8 mouse cellular contexts compared by ENCODE assay signal in genomic region chr2:32599409-32599808, GRCm38 (mm10). TPM values are rescaled to one million over a fixed set of nuclear protein-coding genes. Genes with fewer than 3 reads are reported as not detected.
A peak's percentile ranks its signal among the peaks of the same experiment; 100 is the strongest.
DNase-seq lines count a peak whose midpoint lies in the region; ATAC-seq and TF ChIP-seq lines count a peak whose summit lies in the region.

Gene St6galnac6 (plus strand): TSS chr2:32599709.

- peaks cover 62% of the 10 kb centered on the region for H3K4me1 ChIP-seq in cerebellum, adult 2 months (ENCODE audit: control insufficient read depth, insufficient read depth, low read length)
- H3K4me1 ChIP-seq in spleen, adult 2 months (ENCODE audit: control insufficient read depth, insufficient read depth, insufficient read length): peaks cover 4% of the 10 kb centered on the region; the same call in 1 of the 2 replicates
- H3K4me1 ChIP-seq in liver, embryonic 13.5 days (replicated peaks): peaks cover 24% of the 10 kb centered on the region

- no peak for TF ChIP-seq CTCF in cerebellum, adult 2 months (IDR thresholded peaks at IDR 0.05; ENCODE audit: borderline replicate concordance, insufficient read depth, low read depth, low read length)
- no peak for TF ChIP-seq CTCF in spleen, adult 2 months (IDR thresholded peaks at IDR 0.05; ENCODE audit: extremely low read depth, insufficient read depth, insufficient read length, insufficient replicate concordance)

- H3K36me3 ChIP-seq in spleen, adult 2 months (ENCODE audit: control insufficient read depth, insufficient read depth, low read length): peaks cover 21% of the 10 kb centered on the region
- peaks cover 18% of the 10 kb centered on the region; the same call in 1 of the 2 replicates for H3K36me3 ChIP-seq in liver, embryonic 13.5 days

- no peak for DNase-seq in cerebellum, adult 2 months
- no peak for DNase-seq in cerebellum, postnatal 25 days
- no peak for DNase-seq in spleen, adult 2 months (ENCODE audit: low read depth in 1 of 2, low spot score in 2 of 2)
- DNase-seq in spleen, adult 18-20 months: no peak
- DNase-seq in heart, postnatal 25 days (ENCODE audit: low spot score): no peak
- no peak for DNase-seq in liver, embryonic 13.5 days
- no peak for DNase-seq in frontal cortex, postnatal 25 days (ENCODE audit: low spot score in 2 of 2)
- no peak for DNase-seq in kidney, postnatal 10 days

- ATAC-seq in liver, embryonic 13.5 days (ENCODE audit: low read depth): no peak

- H3K27me3 ChIP-seq in cerebellum, adult 2 months (ENCODE audit: control insufficient read depth, insufficient read depth, low read length): no peaks in the 10 kb centered on the region
- no peaks in the 10 kb centered on the region for H3K27me3 ChIP-seq in spleen, adult 2 months (ENCODE audit: control insufficient read depth, insufficient read depth, low read length)
- H3K27me3 ChIP-seq in liver, embryonic 13.5 days: no peaks in the 10 kb centered on the region

- 77% methylated on average over 3 of the region's 3 CpGs for WGBS in cerebellum, adult 2 months
- 88% methylated on average over 3 of the region's 3 CpGs for WGBS in spleen, adult 2 months
- WGBS in liver, embryonic 13.5 days (ENCODE audit: insufficient replicate concordance): 80% methylated on average over 3 of the region's 3 CpGs

- no peak within 1 kb of the TSS for H3K9ac ChIP-seq in liver, embryonic 13.5 days

- TF ChIP-seq POLR2A in cerebellum, adult 2 months (IDR thresholded peaks at IDR 0.05; ENCODE audit: borderline replicate concordance, insufficient read depth, low read length): no peak
- no peak for TF ChIP-seq POLR2A in spleen, adult 2 months (IDR thresholded peaks at IDR 0.05; ENCODE audit: low read depth, low read length)

- H3K27ac ChIP-seq in cerebellum, adult 2 months (ENCODE audit: insufficient read depth, low read length): peak within 1 kb of the TSS; percentile 78
- no peak within 1 kb of the TSS for H3K27ac ChIP-seq in spleen, adult 2 months (ENCODE audit: insufficient read depth, low read length)
- H3K27ac ChIP-seq in liver, embryonic 13.5 days: peak within 1 kb of the TSS; percentile 7; the same call in 1 of the 2 replicates

- H3K9me3 ChIP-seq in liver, embryonic 13.5 days (replicated peaks): no peaks in the 10 kb centered on the region

- intact Hi-C loops in heart, postnatal 25 days (cut with DNase I): no loop called here

- no peak within 1 kb of the TSS for H3K4me2 ChIP-seq in liver, embryonic 13.5 days

- H3K4me3 ChIP-seq in cerebellum, adult 2 months (replicated peaks; ENCODE audit: insufficient read depth, low read depth, low read length): no peak within 1 kb of the TSS
- no peak within 1 kb of the TSS for H3K4me3 ChIP-seq in spleen, adult 2 months (ENCODE audit: extremely low read depth, insufficient read depth, insufficient read length)
- no peak within 1 kb of the TSS for H3K4me3 ChIP-seq in liver, embryonic 13.5 days (replicated peaks)

RNA-seq across cellular contexts. Expression of gene St6galnac6, which starts in this region (rescaled TPM):
- 89.5 TPM in 2 replicates for polyA plus RNA-seq in cerebellum, adult 2 months (2012; rRNA removed)
- polyA plus RNA-seq in spleen, adult 2 months (2012; rRNA removed): 22.3 and 32.4 TPM in 2 replicates
- 100 to 1,000 TPM; 104 to 110 TPM for total RNA-seq in heart, postnatal 25 days (2021)
- polyA plus RNA-seq in liver, embryonic 13.5 days (2015; fragmentation: Nextera tagmentation; extraction: Ambion mirVana): 10.0 and 12.8 TPM in 2 replicates
